Mouse (Mus musculus): ENCODE measurements around the gene Mob1a. TPM values are rescaled to one million over a fixed set of nuclear protein-coding genes. Genes with fewer than 3 reads are reported as not detected.

Gene Mob1a
- total and polyA plus RNA-seq, 3 experiments, result 57.0 to 120 (median 74.7) TPM

DNA sequence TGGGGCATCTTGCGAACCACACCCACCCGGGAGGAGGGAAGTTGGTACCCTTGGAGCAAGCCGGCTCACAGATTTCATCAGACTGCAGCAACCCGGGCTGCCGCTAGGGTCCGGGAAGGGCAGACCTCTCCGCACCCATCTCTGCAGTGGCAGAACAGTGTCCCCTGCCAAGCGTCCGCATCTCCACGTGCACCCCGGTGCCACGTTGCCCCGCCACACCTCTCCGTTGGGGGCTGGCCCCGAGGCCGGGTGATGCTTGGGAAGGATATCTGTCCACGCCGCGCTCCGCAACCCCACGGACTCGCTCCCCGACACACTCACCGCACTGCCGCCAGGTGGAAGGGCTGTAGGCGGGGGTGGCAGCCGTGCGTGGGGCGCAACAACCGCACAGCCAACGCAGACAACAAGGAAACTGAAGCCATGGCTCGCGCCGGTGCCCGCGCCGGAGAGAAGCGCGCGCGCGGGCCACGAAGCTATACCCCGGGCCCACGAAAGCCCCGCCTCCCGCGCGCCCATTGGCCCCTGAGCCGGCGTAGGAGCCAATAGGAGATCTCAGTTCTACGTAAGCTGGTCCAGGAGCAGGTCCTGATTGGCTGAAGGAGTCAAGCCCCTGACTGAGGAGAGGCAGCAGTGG lies 8.6 kb upstream of the Mob1a start (continued):
- TF ChIP-seq BHLHE40 (IDR thresholded peaks at IDR 0.05; ENCODE audit: borderline replicate concordance, low read depth, low read length), result 0 out of 2 replicates have a peak, but pooled peaks have one; percentile 1
- TF ChIP-seq SIN3A (IDR thresholded peaks at IDR 0.05; ENCODE audit: low read length), result peak; percentile 65
- TF ChIP-seq TAL1 (IDR thresholded peaks at IDR 0.05; ENCODE audit: low read length), result no peak

DNA sequence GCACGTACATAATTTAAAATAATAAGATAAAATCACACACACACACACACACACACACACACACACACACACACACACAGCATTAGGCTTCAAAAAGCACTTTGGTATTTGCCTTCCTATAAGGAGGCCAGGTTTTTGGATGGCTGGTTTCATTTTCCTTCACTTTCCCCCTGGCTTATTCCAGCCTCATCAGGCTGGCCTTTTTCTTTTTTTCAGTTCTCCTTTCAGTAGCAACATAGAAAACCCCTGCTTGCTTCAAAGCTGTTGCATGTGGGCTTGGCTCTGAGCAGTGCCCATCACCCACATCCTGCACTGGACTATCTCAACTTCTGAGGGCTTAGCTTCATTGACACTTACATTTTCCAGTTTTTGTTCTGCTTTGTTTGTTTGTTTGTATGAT lies 3.9 kb upstream of the Mob1a start:
- Histone ChIP-seq H3K27me3 (ENCODE audit: control insufficient read depth in 1 of 2, insufficient read depth in 2 of 2, low read length in 2 of 2) (no peaks in the 10 kb centered on the region), H3K36me3 (ENCODE audit: control insufficient read depth in 1 of 2, insufficient read depth in 2 of 2, low read length in 2 of 2) (peaks cover 0 to 18% of the 10 kb centered on the region in 2 experiments; a peak in 2 of 4 replicates), H3K9ac (ENCODE audit: control insufficient read depth, low read depth, low read length, poor library complexity, severe bottlenecking) (no peak overlapping the region), H3K4me3 (ENCODE audit: control insufficient read depth in 1 of 2, insufficient read depth in 1 of 2, low read depth in 2 of 2, low read length in 2 of 2) (no peak overlapping the region), H3K79me2 (ENCODE audit: control insufficient read depth, insufficient read depth, low read length, poor library complexity) (peaks cover 15% of the 10 kb centered on the region), H3K27ac (ENCODE audit: control insufficient read depth, low read depth, low read length) (no peak overlapping the region), H3K9me3 (replicated peaks; ENCODE audit: insufficient read depth, low read length) (no peaks in the 10 kb centered on the region), H3K4me1 (ENCODE audit: control insufficient read depth in 1 of 2, insufficient read depth in 2 of 2, low read length in 2 of 2) (peaks cover 6 to 12% of the 10 kb centered on the region in 2 experiments)
- DNase-seq (ENCODE audit: low read depth, low spot score), result no peak
- TF ChIP-seq KAT2A (conservative IDR thresholded peaks at IDR 0.05; ENCODE audit: low read depth, low read length), result no peak
- TF ChIP-seq MEF2A (IDR thresholded peaks at IDR 0.05; ENCODE audit: extremely low read depth, insufficient replicate concordance, low read depth, low read length, poor library complexity, severe bottlenecking), result no peak
- TF ChIP-seq ZNF384 (IDR thresholded peaks at IDR 0.05; ENCODE audit: low read depth, low read length), result no peak
- no peak for TF ChIP-seq JUND (IDR thresholded peaks at IDR 0.05; ENCODE audit: low read depth, low read length)
- no peak for TF ChIP-seq MYB (IDR thresholded peaks at IDR 0.05; ENCODE audit: low read depth, low read length)
- TF ChIP-seq TCF12 (IDR thresholded peaks at IDR 0.05; ENCODE audit: low read depth, low read length), result no peak
- no peak for TF ChIP-seq UBTF (IDR thresholded peaks at IDR 0.05; ENCODE audit: borderline replicate concordance, insufficient read depth, low read depth, low read length)
- TF ChIP-seq NRF1 (IDR thresholded peaks at IDR 0.05; ENCODE audit: insufficient read depth, low read depth, low read length, poor library complexity, severe bottlenecking), result no peak
- TF ChIP-seq TBP (IDR thresholded peaks at IDR 0.05; ENCODE audit: low read depth, low read length), result no peak
- TF ChIP-seq ETS1 (IDR thresholded peaks at IDR 0.05; ENCODE audit: low read depth, low read length), result no peak
- no peak for TF ChIP-seq NELFE (IDR thresholded peaks at IDR 0.05; ENCODE audit: low read depth, low read length)
- TF ChIP-seq MAFK (IDR thresholded peaks at IDR 0.05; ENCODE audit: borderline replicate concordance, low read depth, low read length), result no peak
- TF ChIP-seq GATA1 (IDR thresholded peaks at IDR 0.05; ENCODE audit: low read depth, low read length), result no peak
- TF ChIP-seq MXI1 (IDR thresholded peaks at IDR 0.05; ENCODE audit: low read depth, low read length), result no peak
- TF ChIP-seq GABPA (IDR thresholded peaks at IDR 0.05; ENCODE audit: low read depth, low read length), result no peak
- TF ChIP-seq USF2 (IDR thresholded peaks at IDR 0.05; ENCODE audit: borderline replicate concordance in 1 of 2, insufficient read depth in 1 of 2, low read depth in 1 of 2, low read length in 2 of 2), result no peak
- no peak for TF ChIP-seq CTCF (IDR thresholded peaks at IDR 0.05 in 2 of 3, conservative IDR thresholded peaks at IDR 0.05 in 1 of 3; ENCODE audit: control insufficient read depth in 1 of 3, insufficient read depth in 1 of 3, low read depth in 2 of 3, low read length in 3 of 3, poor library complexity in 1 of 3, severe bottlenecking in 1 of 3)

Data from MEL (cell line).